Mouse (Mus musculus) left cerebral cortex, postnatal 25 days (tissue): Measurements from ENCODE around the gene Tmprss7. TPM values are rescaled to one million over a fixed set of nuclear protein-coding genes. Genes with fewer than 3 reads are reported as not detected.

Experiments used
- DNase-seq, 2 experiments: peaks; one replicate each; pipeline ENCODE4 v3.0.0; 2022; ENCODE audit warnings: low spot score in 2 of 2, mixed read lengths in 1 of 2
- intact Hi-C: fragments of 180-260 bp; cut with DNase I; formaldehyde crosslinking; loops from one replicate; pipeline ENCODE4 v1.15.1; 2025
- total RNA-seq, 2 experiments: library from RNA; stranded (reverse); gene quantifications; 2 replicates each; pipeline ENCODE4 v1.2.3; 2021

Gene Tmprss7
- total RNA-seq = 1 to 10 TPM; 2.8 to 4.4 TPM

GRCm38 (mm10) chr16:45693558-45693957, at the start of gene Tmprss7:
Tmprss7 (minus strand) TSS chr16:45693658.
- no peak for DNase-seq
- intact Hi-C loops = no loop called here

- intact Hi-C loops = loop anchor here (1.0 kb wide), 1 partner anchor 19 kb away; the partner anchor contains the start of gene Tagln3
- peak; percentile 90 to 98 for DNase-seq
Measured at GRCm38 (mm10) chr16:45742615-45743476, 49.4 kb upstream of the Tmprss7 start, which contains the start of gene Abhd10. Abhd10 (minus strand) TSS chr16:45742955.

GRCm38 (mm10) chr16:45737880-45738279, 44.4 kb upstream of the Tmprss7 start:
- intact Hi-C loops = no loop called here
- DNase-seq = no peak

DNA sequence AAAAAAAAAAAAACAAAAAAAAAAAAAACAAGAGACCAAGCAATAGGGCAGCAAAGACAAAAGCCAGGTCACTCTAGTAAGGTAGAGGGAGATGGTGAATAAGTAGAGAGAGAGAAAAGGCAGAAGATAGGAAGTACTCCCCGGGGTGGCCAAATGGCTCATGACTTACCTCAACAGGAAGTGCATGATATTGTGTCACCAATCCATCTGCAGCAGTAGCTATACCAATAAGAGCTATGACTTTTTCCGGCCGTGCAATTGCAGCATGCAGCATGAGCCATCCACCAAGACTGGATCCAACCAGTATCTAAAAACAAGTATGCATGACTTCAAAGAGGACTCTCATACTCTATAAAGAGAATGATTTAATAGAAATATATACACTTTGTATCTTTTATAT, 43.3 kb upstream of the Tmprss7 start:
- DNase-seq = no peak
- intact Hi-C loops = no loop called here

DNA sequence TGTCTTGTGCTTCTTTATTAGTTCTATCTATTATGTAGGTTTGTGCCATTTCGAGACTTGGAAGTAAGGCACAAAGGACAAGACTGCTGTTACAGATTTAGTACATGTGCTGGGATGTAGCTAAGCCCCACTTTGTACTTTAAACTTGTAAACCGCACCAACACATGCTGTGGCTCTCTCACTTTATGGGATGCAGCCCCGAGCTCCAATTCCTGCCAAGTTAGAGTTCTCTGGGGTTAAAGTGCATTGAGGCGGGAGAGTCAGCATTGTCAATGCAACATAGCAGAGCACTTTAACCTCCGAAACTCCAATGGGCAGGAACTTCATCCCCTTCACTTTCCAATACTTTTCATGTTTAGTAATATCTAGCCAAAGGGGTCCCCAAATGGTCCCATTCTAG, 35.7 kb upstream of the Tmprss7 start:
- intact Hi-C loops = no loop called here
- no peak for DNase-seq

- DNase-seq = no peak
- intact Hi-C loops = loop anchor here (1.0 kb wide), 1 partner anchor 18 kb away; the partner anchor contains the start of gene Abhd10
Measured at GRCm38 (mm10) chr16:45724742-45725102, 31.3 kb upstream of the Tmprss7 start.

DNA sequence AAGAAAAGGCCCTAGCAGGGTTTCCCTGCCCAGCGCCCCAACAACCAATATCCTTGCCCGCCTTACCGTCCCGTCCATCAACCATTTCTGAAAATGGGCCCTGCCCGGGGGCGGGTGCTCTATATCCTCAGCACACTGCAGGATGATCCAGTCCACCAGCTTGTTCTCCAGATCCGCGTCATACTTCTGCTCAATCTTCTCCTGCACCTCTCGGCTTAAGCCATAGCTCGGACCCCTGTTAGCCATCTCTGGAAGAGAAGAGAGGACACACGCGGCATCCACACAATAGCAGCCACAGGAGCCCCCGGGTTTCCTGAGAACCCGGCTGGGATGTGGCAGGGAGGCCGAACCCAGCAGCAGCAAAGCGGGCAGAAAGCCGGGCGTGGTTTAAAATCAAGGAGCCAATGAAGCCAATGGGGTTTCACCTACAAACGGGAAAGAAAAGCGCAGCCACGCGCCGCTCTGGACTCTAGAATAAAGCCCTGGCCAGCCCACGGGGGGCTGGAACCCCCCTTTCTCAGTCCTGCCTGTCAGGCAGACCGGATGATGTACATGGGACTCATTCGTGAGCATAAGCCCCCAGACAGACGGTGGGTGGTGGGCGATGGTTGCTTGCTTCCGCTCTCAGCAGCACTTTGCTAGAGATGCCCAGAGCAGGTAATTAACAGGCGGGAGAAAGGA, 30.7 kb upstream of the Tmprss7 start, which contains the start of gene Tagln3:
Gene Tagln3, minus strand, starts transcription at position 548 of the 681 bp plus-strand sequence.
- peak; percentile 83 to 89 for DNase-seq
- intact Hi-C loops = loop anchor here (1.0 kb wide), 1 partner anchor 18 kb away; the partner anchor contains the start of gene Abhd10

DNA sequence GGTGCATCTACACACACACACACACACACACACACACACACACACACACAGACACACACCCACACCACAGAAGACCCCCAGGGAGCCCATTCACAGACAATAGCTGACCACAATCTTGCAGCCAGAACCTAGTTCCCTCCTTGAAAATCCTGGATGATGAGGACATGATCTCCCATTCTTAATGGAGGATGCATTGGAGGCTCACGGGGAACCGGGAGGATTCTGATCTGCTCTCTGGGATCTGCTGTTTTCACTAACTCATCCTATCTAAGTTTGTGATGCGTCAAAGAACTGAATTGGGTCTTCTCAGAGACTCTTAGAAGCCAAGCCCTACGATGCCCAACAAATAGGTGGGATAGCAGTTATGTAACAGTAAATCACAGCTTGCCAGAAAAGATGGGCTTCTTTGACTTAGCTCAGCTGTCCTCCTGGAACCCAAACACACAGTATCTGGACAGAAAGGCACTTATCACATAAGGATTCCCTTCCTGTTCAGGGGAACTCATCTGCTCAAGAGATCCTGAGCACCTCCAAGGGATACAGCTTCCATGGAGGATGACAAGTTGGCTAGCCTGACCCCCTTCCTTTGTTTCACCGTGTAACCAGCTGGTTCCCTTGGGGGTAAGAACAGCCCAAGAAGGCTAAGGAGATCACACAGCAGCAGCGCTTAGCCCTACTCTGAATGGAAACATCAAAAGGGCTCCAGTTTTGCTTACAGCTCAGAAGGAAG, 29.9 kb upstream of the Tmprss7 start:
- intact Hi-C loops = loop anchor here (2.0 kb wide), 1 partner anchor 33 kb away; no protein-coding TSS in a partner anchor
- peak; percentile 42 to 63 for DNase-seq

DNA sequence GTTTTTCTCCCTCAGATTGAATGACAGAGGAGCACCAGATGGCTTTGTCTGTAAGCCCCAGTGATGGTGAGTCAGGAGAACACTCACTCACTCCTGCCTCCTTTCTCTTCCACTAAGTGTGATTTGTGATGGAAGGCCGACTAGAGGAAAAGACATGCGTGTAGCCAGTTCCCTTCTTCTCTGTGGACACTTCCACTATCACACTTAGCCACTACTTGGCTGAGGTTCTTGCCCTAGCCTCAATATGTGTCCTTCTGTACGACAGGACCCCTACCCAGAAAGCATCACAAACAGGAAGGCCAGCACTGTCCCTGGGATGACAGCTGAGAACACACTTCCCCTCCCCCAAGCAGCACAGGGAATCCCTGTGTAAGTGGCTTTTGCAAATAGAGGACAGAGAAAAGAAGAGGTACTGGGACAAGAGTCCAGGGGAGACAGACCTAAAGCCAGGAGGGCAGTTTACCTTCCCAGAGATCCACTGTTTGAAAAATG, 29.0 kb upstream of the Tmprss7 start:
- peak; percentile 50 to 76 for DNase-seq
- intact Hi-C loops = loop anchor here (2.0 kb wide), 1 partner anchor 32 kb away; no protein-coding TSS in a partner anchor

DNA sequence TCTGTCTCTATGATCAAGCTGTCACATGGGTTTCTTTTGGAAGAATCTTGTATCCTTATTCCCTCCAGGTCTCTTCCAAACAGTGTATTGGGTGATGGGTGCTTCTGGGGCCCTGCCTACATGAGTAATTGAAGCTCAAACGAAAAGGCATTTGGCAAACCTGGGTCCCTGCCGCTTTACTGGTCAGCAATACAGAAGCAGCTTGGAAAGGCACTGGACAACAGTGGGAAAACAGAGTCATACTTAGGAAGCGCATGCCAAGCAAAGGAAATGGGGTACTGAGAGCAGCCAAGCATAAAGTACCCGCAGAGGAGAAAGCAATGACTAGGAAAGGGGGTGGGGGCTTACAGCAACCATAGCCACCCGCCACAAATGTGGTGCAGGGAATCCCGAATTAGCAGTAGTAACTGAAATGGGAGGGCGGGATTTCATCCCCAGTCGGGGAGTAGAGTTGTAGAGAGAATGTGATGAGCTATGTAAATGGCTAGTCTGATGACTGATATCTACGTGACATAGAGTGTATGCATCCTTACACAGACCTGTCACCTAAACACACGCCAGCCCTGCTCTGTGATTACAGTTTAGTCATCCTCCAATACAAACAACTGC, 26.7 kb upstream of the Tmprss7 start:
- intact Hi-C loops = no loop called here
- no peak for DNase-seq

GRCm38 (mm10) chr16:45718296-45718695, 24.8 kb upstream of the Tmprss7 start:
- intact Hi-C loops = no loop called here
- DNase-seq = no peak

DNA sequence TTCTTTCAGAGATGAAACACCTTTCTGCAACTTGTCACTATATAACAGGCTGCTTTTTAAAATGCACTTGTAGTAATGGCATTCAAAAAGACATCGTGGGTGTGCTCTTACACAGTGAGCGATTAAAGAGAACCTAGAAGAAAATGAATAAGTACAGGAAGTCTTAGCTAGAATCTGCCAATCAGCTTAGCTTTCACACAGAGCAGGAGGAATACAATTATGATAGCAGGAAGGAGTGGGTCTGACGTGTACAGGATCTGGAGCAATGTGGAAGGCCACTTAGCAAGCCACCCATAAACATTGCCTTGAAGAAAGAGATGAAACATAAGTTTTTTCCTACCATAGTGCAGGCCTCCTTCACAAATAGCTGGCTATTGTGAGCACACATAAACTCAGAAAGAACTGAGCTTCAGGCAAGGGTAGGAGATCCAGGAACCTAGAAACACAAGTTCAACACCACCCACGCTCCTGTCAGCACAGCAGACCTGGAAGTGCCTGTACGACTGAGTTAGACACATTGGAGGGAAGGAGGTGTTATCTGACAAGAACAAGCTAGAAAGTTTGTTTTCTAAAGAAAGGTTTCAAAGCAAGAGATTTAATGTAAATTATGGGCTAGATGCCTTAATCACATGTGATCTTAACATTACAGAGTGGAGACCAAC, 21.2 kb upstream of the Tmprss7 start:
- DNase-seq = peak in 1 of 2 experiments; percentile 53
- intact Hi-C loops = no loop called here

GRCm38 (mm10) chr16:45713878-45714277, 20.4 kb upstream of the Tmprss7 start:
- intact Hi-C loops = no loop called here
- no peak for DNase-seq

DNA sequence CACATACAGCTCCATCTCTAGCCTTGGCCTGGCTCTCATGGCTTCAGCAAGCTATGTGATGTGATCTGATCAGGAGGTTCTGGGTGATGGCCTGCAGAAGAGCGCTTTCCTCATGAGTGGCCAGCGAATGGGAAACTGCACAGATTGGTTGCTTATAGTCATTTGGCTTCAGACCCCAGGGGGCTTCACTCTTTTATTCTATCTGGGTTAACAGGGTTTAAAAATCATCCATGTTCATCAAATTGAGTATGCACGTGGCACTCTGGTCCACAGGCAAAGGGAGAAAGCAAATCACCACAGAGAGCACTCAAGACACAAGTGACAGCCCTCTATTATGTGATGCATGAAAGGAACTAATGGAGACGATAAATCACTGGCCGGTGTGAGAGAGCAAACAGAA, 19.8 kb upstream of the Tmprss7 start:
- no peak for DNase-seq
- intact Hi-C loops = no loop called here

DNA sequence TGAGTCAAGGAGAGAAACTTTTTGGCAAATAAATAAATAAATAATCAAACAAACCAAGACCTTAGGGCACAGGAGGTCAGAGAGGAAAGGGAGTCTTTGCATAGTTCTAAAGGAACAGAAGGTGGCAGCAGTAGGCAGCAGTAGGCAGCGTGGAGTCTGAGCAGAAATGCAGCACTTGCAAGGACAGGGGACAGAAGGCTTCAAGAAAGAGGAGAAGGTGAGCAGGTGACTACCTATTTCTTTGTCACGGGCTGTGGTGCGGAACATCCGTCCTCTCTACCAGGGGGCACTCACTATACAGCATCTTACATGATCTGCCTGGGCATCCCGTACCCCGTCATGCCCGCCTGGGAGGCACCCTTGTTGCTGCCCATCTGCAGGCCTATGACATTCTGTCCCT, 17.8 kb upstream of the Tmprss7 start:
- intact Hi-C loops = no loop called here
- DNase-seq = peak in 1 of 2 experiments; percentile 25

DNA sequence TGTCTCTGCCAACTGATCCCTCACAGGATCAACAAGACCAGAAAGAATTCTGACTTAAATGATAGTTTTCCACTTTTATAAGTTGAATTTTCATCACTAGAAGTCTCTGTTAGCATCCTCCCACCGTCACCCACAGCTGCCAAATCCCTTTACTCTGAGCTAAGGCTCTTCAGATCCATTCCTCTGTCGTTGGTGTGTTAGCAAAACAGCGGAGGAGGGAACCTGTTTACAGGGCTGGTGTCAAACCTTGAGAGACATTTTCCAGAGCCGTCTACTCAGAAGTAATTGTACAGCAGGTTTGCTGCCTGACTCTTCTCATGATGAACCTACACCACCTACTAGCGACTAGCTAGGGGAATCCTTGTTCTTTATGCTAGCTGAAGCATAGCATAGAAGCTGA, 5.8 kb upstream of the Tmprss7 start:
- no peak for DNase-seq
- intact Hi-C loops = no loop called here

- DNase-seq = no peak
- intact Hi-C loops = no loop called here
Measured at GRCm38 (mm10) chr16:45697996-45698395, 4.5 kb upstream of the Tmprss7 start.

GRCm38 (mm10) chr16:45695445-45696160, 2.1 kb upstream of the Tmprss7 start:
- no peak for DNase-seq
- intact Hi-C loops = no loop called here
